Mouse (Mus musculus): ENCODE data around the gene Ackr3.

- TF ChIP-seq CTCF (IDR thresholded peaks at IDR 0.05; ENCODE audit: borderline replicate concordance, insufficient read depth, low read length) (no peak), POLR2A (IDR thresholded peaks at IDR 0.05; ENCODE audit: low read depth, low read length) (no peak)
Measured at GRCm38 (mm10) chr1:90201246-90201645, 2.5 kb upstream of the Ackr3 start.

Measured in embryonic fibroblast, embryonic 13.5 days (primary cell).